Mouse (Mus musculus) bone marrow macrophage, adult 2 months (primary cell): ENCODE measurements around the gene Dscaml1.

Source experiments
- CTCF ChIP-seq: IDR thresholded peaks from 2 replicates; pipeline ENCODE4 v1.5.1; 2012; ENCODE audit warnings: low read depth, mild to moderate bottlenecking, low read length, moderate library complexity
- POLR2A ChIP-seq: IDR thresholded peaks from 2 replicates; pipeline ENCODE4 v1.6.1; 2012; ENCODE audit warnings: mild to moderate bottlenecking, low read depth, low read length, borderline replicate concordance

- TF ChIP-seq CTCF = no peak
- no peak for TF ChIP-seq POLR2A
These were observed 68.5 kb downstream of the Dscaml1 start for GRCm38 (mm10) chr9:45494889-45495288.
